Mouse (Mus musculus) cerebellum, adult 11-12 months (tissue): Measurements from ENCODE around the gene Rprd1b.

Source experiments
- DNase-seq: peaks from one replicate; pipeline ENCODE4 v3.0.0; 2022

The Rprd1b gene

GRCm38 (mm10) chr2:158129291-158130002 is 101.2 kb downstream of the Rprd1b start:
- no peak for DNase-seq

DNA sequence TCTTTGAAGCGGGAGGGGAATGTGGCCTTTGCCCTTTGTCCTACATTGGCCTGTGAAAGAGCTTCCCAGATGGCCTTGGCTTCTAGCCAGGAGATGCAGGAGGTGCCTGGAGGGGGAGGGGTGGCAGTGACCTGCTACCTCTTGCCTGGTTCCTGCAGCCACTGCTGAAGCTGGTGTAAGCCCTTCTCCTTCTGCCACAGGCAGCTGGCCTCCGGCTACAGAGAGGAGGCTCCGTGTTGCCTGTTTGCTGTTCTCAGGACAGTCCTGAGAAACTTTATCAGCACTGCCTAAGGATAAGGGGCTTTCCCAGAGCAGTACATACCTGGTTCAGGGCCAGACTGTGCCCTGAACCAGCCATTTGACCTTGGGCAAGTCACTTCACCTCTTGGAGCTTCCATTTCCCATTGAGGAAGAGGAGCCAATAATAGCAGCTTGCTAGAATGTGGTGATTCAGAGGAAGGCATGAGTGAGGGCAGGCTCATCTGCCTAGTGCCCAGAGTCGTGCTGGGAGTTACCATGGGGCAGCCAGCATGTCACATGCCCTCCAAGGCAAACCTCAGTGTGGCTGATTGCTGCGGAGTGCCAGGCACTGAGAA is 102.2 kb downstream of the Rprd1b start:
- DNase-seq = peak; percentile 62

DNA sequence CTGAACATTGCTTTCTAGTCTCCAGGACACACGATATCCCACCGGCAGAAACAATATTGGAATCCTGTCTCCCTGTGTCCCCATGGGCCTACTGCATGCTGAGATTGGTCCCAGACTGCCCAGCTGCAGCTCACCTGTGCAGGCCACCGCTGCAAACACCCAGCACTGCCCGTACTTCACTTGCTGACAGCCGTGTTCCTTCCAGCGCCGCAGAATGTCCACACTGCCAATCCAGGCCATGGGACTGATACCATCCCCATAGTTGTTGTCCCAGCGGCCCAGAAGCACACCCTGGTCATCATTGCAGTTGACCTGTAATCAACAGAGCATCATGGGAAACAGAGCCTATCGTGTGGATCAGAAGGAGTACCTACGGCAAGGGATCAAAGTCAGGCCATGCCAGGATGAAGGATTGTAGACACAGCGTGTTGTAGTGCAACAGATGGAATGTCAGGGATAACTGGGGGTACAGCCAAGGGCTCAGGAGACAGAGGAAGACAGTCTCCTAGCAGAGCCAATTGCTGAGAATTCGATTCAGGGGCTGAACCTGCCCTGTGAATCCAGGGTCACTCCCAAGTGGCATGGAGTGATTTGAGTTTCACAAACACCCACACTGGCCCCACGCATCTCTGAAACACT is 103.0 kb downstream of the Rprd1b start:
- DNase-seq = peak; percentile 36

DNA sequence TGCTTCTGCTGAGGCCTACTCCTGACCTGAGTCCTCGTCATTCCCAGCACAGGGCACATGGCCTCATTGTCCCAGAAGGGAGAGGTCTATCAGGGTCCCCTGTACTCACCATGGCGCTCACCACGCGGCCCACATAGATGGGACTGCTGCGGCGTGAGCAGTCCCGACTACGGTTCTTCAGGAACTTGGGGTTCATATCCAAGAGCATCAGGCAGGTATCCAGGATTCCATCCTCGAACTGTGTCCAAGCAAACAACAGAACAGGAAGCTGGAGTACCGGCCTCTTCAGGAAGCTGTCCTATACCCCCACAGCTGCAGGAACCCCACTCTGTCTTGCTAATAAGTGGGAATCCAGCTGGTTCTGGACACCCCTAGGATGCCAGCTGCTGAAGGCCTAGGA is 104.0 kb downstream of the Rprd1b start:
- no peak for DNase-seq

DNA sequence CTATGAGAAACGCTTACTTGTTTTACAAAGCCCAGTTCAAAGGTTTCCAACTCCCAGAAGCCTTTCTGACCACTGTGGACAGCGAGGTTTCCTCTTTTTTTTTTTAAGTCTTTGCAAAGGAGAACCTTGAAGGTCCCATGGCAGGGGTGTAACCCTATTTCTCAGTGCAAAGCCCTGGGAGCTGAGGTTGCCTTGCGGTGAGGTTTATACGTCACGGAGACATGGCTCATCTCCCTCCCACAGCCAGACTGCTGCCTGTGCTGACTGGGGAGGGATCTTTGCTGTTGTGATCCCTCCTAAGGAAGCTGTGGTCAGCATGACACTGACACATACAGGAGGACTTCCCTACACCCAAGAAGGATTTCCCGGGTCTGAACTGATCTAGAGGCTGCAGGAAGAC is 104.8 kb downstream of the Rprd1b start:
- DNase-seq = no peak

- DNase-seq = no peak
Measured at GRCm38 (mm10) chr2:158136205-158136604, 107.9 kb downstream of the Rprd1b start.

GRCm38 (mm10) chr2:158137771-158138170 is 109.5 kb downstream of the Rprd1b start:
- no peak for DNase-seq

DNA sequence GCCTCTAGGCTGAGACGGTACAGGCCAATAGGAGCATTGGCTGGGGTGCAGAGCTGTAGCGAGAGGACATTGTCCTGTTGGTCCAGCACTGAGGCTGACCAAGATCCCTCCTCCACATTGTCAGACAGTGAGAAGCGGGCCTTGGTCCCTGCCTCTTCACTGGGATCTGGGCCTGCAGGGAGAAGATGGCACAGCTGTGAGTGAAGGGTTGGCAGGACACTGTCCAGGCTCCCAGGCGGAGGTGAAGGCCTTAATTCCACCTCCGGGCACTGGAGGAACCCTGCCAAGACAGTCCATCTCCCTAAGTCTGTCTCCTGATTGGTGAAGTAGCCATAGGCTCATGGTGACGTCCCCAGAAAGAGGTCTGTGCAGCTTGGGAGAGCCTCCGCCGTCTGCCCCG is 110.5 kb downstream of the Rprd1b start:
- no peak for DNase-seq

GRCm38 (mm10) chr2:158139628-158140027 is 111.3 kb downstream of the Rprd1b start:
- no peak for DNase-seq

DNA sequence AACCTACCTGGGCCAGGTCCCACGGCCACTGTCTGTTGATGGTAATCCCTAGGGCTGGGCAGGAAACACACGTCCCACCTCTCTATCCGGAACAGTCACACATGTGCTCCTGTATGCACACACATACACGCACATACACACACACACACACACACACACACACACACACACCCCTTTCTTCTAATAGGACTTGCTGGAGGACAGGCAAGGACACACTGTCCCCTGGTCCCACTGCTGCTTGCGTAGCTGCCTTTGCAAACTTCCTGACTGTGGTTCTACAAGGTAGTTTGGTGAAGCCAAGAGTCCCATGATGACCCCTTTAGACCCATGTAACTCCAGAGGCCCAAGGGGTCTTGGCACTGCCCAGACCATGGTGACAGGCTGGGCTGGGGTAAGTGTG is 112.4 kb downstream of the Rprd1b start:
- no peak for DNase-seq

DNA sequence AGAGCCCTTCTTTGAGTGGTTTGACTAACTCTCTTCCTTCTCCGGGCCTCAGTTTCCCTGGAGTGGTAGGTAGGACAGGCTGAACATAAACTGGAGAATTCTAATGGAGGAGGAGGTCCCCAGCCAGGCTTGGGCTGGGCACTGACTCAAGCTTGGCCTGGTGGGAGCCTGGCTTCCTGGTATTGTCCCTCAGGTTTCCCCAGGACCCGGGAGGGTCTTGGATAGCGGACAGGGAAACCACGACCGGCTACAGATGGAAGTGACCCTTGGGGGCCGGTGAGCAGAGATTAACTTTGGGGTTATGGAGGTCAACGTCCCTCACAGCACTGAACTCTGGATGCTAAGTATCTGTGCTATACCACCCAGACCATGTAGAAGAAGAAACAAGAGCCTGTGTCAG is 113.0 kb downstream of the Rprd1b start:
- DNase-seq = no peak

DNA sequence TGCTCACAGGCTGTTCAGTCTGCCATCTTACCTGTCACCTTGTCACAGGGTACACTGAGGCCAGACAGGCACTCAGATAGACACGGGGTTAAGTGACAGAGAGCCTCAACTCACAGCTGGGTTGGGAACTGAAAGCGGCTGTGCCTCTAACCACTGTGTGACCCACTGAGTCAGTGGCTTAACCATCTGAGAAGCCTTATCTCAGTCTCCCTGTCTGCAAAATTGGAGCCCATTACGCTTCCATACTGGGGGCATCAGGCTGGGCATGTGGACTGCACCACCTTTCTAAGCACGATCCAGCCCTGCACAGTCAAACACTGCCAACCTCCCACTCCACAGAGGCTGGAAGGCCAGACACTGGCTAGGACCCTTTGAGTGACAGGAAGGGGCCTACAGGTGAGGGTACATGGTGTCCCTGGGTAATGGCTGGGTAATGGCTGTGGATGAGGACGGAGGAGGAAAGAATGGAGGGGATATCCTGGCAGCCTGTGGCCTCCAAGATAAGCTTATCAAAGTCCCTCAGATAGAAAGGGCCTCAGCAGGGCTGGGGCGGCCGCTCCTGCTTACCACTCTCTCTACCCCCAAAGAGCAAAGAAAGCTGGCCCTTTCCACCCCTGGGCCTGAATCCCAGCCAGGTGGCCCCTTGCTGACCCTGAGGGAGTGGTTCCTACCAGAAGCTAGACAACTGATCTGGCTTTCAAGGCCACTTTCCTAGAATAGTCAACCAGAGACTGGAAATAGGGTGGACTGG is 113.6 kb downstream of the Rprd1b start:
- no peak for DNase-seq

DNA sequence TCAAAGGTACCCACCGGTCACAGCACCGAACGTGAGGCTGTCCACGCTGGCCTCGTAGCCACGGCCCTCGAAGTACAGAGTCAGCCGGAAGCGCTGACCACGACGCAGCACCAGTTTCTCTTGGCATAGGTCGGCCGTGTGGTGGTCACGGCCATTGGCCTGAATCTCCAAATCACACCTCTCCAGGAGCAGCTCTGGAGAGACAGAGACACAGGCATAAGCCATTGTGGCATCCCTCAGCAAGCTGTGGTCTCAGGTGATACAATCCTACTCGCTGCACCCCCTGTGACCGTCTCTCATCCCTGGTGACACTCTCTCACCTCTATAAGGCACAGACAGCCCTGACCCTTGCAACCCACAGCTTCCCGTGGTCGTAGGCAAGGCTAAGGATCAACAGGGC is 114.7 kb downstream of the Rprd1b start:
- DNase-seq = no peak

DNA sequence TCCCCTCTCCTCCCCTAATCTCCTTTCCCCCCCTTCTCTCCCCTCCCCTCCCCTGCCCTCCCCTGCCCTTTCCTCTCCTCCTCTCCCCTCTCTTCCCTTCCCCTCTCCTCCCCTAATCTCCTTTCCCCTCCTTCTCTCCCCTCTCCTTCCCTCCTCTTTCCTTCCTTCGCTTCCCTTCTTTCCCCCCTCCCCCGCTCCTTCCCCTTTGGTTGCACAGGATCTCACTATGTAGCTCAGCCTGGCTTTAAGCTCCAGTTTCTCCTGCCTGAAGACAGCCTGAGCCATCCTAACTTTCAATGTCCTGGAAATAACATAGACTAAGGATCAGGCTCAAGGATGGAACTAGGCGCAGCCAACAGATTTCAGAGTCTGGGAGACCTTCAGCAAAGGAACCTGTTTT is 115.5 kb downstream of the Rprd1b start:
- DNase-seq = no peak

DNA sequence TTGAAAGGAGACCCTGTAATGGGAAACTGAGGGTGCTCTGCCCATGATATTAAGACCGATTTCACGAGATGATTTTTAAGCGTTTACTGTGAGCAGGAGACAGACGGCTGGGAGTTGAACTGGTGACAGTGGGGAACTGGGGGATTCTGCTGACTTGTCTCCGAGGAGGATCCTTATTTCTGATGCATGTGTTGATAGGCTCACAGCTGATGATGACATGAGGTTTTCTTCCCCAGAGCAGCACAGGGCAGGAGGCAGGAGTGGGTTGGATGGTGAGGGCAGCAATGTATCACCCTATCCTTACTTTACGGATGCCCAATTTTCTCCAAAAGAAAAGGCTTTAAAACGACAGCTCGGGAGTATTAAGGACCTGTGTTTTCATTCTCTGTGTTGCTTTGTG is 116.0 kb downstream of the Rprd1b start:
- DNase-seq = no peak

GRCm38 (mm10) chr2:158144750-158145527 is 116.6 kb downstream of the Rprd1b start:
- no peak for DNase-seq

- no peak for DNase-seq
Measured at GRCm38 (mm10) chr2:158145528-158146065, 117.3 kb downstream of the Rprd1b start.

DNA sequence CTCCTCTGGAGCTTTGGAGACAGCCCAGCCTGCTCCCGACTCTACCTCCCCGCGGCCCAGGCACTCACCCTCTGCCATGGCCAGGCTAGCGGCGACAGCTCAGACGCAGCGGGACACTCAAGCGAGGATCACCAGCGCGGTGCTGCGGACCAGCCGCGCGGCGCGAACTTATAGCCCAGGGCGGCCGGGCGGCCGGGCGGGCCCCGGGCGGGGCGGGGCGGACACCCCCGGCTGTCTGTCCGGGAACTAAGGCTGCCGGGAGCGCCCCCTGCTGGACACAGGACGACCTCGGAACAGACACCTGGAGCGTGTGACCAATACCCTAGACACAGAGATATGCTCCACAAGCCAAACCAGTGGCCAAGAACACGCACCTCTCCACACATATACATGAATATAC is 117.9 kb downstream of the Rprd1b start, which contains the start of gene Tgm2:
TSS of gene Tgm2 (minus strand) at position 214 of the 400 bp plus-strand sequence.
- DNase-seq = peak; percentile 71

DNA sequence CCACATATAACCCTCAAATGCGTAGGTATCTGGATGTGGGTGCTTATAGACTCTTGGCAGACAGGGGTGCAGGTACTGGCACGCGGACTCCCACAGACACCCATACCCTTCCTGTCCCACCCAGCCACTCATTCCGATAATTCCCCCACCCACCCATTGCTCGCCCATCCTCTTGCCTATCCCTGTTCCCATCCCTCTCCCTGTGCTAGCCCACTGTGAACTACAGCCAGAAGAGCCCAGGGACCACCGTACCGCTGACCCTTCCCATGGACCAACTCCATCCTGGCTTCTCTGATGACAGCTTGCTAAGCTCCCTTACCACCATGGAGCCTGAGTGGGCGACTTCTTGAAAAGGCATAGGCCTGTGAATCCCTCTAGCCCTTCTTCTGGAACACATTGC is 118.7 kb downstream of the Rprd1b start:
- DNase-seq = no peak

- DNase-seq = no peak
Measured at GRCm38 (mm10) chr2:158151077-158151476, 122.8 kb downstream of the Rprd1b start.

DNA sequence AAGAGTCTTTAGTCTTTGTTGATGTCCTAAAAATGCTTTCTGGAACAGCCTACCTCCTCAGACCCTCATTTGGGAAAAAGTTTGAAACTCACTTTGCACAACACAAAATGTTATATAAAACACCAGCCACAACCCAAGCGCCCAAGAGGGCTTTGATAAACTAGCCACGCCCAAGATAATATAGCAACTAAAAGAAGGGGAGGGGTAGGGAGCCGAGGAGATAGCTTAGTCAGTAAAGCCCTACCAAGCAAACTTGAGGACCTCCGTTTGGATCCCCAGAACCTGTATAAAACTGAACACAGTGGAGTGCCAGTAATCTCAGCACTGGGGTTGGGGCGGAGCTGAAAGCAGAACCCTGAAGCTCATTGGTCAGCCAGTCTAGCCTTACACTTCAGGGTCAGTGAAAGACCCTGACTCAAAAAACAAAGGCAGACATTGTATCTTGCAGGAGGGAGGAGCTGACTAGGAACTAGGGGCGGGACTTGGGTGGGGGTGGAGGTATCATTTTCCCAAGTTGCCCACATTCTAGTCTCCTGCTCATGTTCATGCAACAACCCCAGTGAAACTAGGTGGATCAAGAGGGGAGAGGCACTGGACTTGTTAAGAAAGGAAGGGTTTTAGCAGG is 124.5 kb downstream of the Rprd1b start:
- no peak for DNase-seq
